Mouse (Mus musculus): Measurements from ENCODE around the gene Wwp2.

- TF ChIP-seq POLR2A (IDR thresholded peaks at IDR 0.05; ENCODE audit: insufficient read depth, low read depth, low read length) (no peak), CTCF (IDR thresholded peaks at IDR 0.05) (no peak), EP300 (IDR thresholded peaks at IDR 0.05; ENCODE audit: insufficient read depth, low read depth, low read length) (no peak)
Measured at GRCm38 (mm10) chr8:107484956-107485355, 48.8 kb downstream of the Wwp2 start.
